Mouse (Mus musculus) MEL (cell line): Measurements from ENCODE around the gene Cdh13.

Source experiments
- CHD1 ChIP-seq: IDR thresholded peaks from 2 replicates; pipeline ENCODE4 v1.6.1; 2012; ENCODE audit warnings: low read depth, mild to moderate bottlenecking, inconsistent platforms, low read length, improper control_type of control experiment
- CHD2 ChIP-seq: IDR thresholded peaks from 2 replicates; pipeline ENCODE4 v1.6.1; 2011; ENCODE audit warnings: low read length, improper control_type of control experiment
- CTCF ChIP-seq, 3 experiments: IDR thresholded peaks in 2 of 3; conservative IDR thresholded peaks in 1 of 3; 2 replicates each; pipeline ENCODE4 v1.5.1; 2011 to 2012; ENCODE audit warnings: low read length in 3 of 3, low read depth in 2 of 3, mild to moderate bottlenecking in 2 of 3, improper control_type of control experiment in 1 of 3, inconsistent platforms in 1 of 3, mixed read lengths in 1 of 3, moderate library complexity in 1 of 3; ENCODE audit not compliant: control insufficient read depth in 1 of 3, insufficient read depth in 1 of 3, poor library complexity in 1 of 3, severe bottlenecking in 1 of 3
- E2F4 ChIP-seq: IDR thresholded peaks from 2 replicates; pipeline ENCODE4 v1.6.1; 2011; ENCODE audit warnings: low read depth, low read length, improper control_type of control experiment, borderline replicate concordance
- ETS1 ChIP-seq: IDR thresholded peaks from 2 replicates; pipeline ENCODE4 v1.6.1; 2012; ENCODE audit warnings: low read depth, mild to moderate bottlenecking, inconsistent platforms, low read length, improper control_type of control experiment, moderate library complexity
- KAT2A ChIP-seq: conservative IDR thresholded peaks from 2 replicates; pipeline ENCODE4 v1.6.1; 2012; ENCODE audit warnings: low read depth, low read length, improper control_type of control experiment, inconsistent platforms
- MAX ChIP-seq: IDR thresholded peaks from 2 replicates; pipeline ENCODE4 v1.6.1; 2011; ENCODE audit warnings: low read length, improper control_type of control experiment
- MAZ ChIP-seq: IDR thresholded peaks from 2 replicates; pipeline ENCODE4 v1.6.1; 2012; ENCODE audit warnings: low read depth, mild to moderate bottlenecking, inconsistent platforms, low read length, improper control_type of control experiment
- POLR2A ChIP-seq, 2 experiments: IDR thresholded peaks; 2 replicates each; pipeline ENCODE4 v1.6.1; 2011 to 2012; ENCODE audit warnings: low read length in 2 of 2, mild to moderate bottlenecking in 2 of 2, control low read depth in 1 of 2, improper control_type of control experiment in 1 of 2, low read depth in 1 of 2, moderate library complexity in 1 of 2; ENCODE audit not compliant: control insufficient read depth in 1 of 2, insufficient read depth in 1 of 2, poor library complexity in 1 of 2
- SIN3A ChIP-seq: IDR thresholded peaks from 2 replicates; pipeline ENCODE4 v1.6.1; 2012; ENCODE audit warnings: low read length, improper control_type of control experiment, inconsistent platforms
- UBTF ChIP-seq: IDR thresholded peaks from 2 replicates; pipeline ENCODE4 v1.6.1; 2012; ENCODE audit warnings: low read depth, mild to moderate bottlenecking, inconsistent platforms, low read length, improper control_type of control experiment, moderate library complexity, borderline replicate concordance; ENCODE audit not compliant: insufficient read depth
- ZKSCAN1 ChIP-seq: IDR thresholded peaks from 2 replicates; pipeline ENCODE4 v1.6.1; 2012; ENCODE audit warnings: low read depth, mild to moderate bottlenecking, inconsistent platforms, low read length, improper control_type of control experiment, moderate library complexity

GRCm38 (mm10) chr8:118306957-118307356, 23.4 kb downstream of the Cdh13 start:
- no peak for TF ChIP-seq CTCF (IDR thresholded peaks at IDR 0.05 in 2 of 3, conservative IDR thresholded peaks at IDR 0.05 in 1 of 3; ENCODE audit: control insufficient read depth in 1 of 3, insufficient read depth in 1 of 3, low read depth in 2 of 3, low read length in 3 of 3, poor library complexity in 1 of 3, severe bottlenecking in 1 of 3)
- TF ChIP-seq MAZ = no peak
- no peak for TF ChIP-seq E2F4
- TF ChIP-seq SIN3A = no peak
- no peak for TF ChIP-seq ETS1
- TF ChIP-seq CHD1 = no peak
- TF ChIP-seq MAX = no peak
- no peak for TF ChIP-seq UBTF
- TF ChIP-seq KAT2A = no peak
- no peak for TF ChIP-seq POLR2A (IDR thresholded peaks at IDR 0.05; ENCODE audit: control insufficient read depth in 1 of 2, insufficient read depth in 1 of 2, low read depth in 1 of 2, low read length in 2 of 2, poor library complexity in 1 of 2)
- TF ChIP-seq CHD2 = no peak
- no peak for TF ChIP-seq ZKSCAN1
